Mouse (Mus musculus): ENCODE measurements around the gene Psip1.
A peak's percentile ranks its signal among the peaks of the same experiment; 100 is the strongest.
"Not testable (repeated sequence)": the region's sequence is repeated elsewhere in the genome, so short reads cannot be mapped to it uniquely, and the experiment has no call there.

Psip1 gene

DNA sequence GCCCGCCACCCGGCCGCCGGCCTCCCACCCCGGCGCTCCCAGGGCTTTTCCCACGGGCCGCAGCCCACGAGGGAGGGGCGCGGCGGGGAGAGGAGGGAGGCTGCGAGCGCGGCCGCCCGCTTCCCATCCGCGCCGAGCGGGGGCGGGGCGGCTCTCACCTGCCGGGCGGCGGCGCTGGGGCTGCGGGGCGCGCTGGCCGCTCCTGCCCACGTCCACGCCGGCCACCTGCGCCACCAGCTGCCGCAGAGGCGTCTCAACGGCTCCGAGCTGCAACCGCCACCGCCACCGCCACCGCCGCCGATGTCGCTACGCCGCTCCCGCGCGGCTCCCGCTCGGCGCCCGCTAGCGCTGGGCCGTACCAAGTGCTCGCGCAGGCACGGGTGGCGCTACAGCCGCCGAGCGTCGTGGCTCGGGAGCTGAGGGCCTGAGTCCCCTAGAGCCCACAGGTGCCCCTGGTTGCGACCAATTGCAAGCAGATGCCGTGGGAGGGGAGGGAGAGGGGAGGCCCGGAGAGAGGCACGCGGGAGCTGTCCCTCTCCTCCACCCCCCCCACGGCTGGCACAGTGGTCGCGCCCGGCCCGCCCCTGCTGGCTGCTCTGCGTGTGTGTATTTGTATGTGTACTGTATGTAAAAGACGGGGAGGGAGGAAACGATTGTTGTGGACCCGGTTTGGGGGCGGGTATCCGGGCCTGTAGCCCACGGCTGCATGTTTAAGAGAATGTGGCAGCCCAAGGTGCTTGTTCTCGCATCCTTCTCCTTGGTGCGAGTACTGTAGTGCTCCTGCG is at the start of gene Psip1:
Gene Psip1 (minus strand): TSS at position 343 of the 785 bp plus-strand sequence.
- DNase-seq (ENCODE audit: low spot score in 2 of 2) = peak; percentile 75 to 94

- DNase-seq (ENCODE audit: low spot score in 2 of 2) = no peak
Measured at GRCm38 (mm10) chr4:83534024-83534423, 47.8 kb upstream of the Psip1 start.

- DNase-seq (ENCODE audit: low spot score in 2 of 2) = no peak
Measured at GRCm38 (mm10) chr4:83533168-83533911, 47.1 kb upstream of the Psip1 start.

GRCm38 (mm10) chr4:83530060-83530459 is 43.8 kb upstream of the Psip1 start:
- DNase-seq (ENCODE audit: low spot score in 2 of 2) = not testable (repeated sequence)

DNA sequence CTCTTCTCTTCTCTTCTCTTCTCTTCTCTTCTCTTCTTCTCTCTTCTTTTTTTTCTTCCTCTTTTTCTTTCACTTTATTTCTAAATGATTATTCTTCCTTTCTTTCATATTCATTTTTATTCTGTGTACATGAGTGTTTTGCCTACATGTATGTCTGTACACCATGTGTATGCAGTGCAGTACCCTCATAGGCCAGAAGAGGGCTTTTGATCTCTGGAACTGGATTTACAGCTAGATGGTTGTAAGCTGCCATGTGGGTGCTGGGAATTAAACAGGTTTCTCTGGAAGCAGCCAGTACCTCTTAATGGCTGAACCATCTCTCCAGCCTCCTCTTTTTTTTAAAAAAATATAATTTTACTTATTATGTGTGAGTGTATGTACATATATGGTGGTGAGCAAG is 41.7 kb upstream of the Psip1 start:
- peak in 1 of 2 experiments; percentile 24 for DNase-seq (ENCODE audit: low spot score in 2 of 2)

DNA sequence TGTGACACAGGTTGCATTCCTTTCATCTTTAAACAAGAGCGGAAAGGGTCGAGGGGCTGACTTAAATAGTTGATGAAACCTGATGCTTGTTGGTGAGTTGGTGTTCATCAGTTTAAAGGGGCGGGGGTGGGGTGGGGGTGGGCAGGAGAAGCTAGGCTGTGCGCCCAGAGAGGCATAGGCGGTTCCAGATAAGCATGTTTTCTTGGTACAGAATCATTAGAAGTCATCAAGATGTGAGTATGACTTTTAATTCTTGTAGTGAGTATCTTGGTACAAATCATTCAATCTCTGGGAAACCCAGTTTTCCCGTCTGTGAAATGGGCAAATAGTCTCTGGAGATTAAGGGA is 40.7 kb upstream of the Psip1 start:
- DNase-seq (ENCODE audit: low spot score in 2 of 2) = no peak

GRCm38 (mm10) chr4:83526270-83526987 is 40.2 kb upstream of the Psip1 start:
- DNase-seq (ENCODE audit: low spot score in 2 of 2) = no peak

DNA sequence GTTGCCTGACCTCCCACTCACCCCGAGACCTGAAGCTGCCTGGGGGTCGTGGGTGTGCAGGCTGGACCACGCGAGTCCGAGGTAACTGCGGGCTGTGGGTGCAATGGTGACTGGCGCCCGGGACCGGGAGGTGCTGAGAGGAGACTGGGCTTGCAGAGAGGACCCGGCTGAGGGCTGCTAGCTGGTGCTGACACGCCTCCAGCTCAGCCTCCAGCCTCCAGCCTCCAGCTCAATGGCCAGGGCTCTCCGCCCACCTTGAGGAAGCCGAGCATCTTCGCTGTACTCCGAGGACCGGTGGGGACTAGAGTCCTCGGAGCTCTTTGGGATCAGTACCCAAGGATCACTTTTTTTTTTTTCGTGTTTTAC is 39.4 kb upstream of the Psip1 start:
- peak in 1 of 2 experiments; percentile 23 for DNase-seq (ENCODE audit: low spot score in 2 of 2)

DNA sequence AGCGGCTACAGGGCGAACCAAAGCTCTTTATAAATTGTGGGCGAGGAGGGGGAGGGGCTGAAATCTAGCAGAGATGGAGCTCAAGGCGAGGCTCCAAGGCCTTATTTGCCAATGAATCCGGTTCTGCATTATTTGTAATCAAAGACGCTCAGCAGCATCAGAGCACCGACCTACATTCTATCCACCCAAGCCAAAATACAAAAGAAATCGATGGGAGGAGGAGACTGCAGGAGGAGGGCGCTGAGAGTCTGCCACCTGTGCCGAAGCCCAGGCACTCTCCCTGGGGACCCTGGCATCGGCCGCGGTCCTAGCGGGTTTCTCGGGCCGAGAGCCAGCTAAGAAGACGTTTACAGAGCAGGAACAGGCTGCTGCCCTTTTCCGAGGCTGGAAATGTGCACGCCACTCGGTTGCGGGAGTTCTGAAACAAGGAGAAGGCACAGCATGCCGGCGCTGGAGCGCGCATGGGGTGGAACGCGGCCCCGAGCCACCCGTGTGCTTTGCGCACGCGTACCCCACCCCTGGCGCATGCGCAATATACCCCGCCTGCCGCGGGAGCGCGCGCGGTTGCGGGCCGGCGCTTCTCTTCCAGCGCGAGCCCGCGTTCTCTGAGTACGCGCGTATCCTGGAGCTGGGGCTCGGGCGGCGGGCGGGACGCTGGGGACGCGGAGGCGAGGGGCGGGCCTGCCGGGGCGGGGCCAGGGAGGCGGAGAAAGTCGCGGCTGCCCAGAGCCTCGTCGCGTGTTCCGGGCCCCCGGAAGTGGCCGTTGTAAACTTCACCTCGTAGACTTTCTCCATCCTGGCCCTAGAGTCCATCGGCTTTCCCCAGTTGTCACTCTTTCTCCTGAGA is 38.8 kb upstream of the Psip1 start, which contains the start of gene Ccdc171:
Gene Ccdc171 (plus strand): TSS at position 703 of the 847 bp plus-strand sequence.
- DNase-seq (ENCODE audit: low spot score in 2 of 2) = peak; percentile 91 to 96

DNA sequence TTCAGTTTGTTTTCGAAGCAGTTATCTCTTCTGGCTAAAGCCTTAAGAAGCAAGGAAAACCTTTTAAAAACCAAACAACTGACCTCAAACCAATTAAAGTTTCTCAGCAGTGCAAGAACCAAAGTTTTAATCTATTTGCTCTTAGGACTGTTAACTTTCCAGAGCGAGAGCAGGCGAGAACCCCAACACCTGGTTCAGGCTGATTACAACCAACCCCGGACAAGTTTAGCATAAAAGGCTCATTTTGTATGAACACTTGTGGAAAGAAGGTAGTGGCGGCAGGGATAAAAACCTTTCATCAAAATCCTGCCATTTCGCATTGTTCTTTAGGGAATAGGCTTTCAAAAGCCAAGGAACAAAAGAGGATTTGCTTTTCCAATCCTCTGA is 38.2 kb upstream of the Psip1 start:
- DNase-seq (ENCODE audit: low spot score in 2 of 2) = no peak

DNA sequence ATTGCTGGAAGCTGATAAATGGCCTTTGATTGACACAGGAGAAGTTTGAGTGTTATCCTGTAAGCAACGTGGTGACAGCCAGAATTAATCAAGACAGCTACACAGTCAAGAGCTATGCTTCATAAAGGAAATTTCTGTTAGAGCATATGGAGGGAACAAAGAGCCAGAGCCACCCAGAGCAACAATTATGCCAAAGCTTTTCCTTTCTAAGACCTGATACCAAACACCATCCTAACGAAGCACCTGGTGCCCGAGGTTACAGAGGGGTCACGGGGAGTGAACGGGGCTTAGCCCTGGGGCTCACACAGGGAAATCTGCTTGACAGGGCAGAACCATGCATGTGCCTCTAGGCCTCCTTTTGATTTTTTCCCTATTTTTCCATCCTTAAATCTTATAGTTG is 35.8 kb upstream of the Psip1 start:
- DNase-seq (ENCODE audit: low spot score in 2 of 2) = no peak

DNA sequence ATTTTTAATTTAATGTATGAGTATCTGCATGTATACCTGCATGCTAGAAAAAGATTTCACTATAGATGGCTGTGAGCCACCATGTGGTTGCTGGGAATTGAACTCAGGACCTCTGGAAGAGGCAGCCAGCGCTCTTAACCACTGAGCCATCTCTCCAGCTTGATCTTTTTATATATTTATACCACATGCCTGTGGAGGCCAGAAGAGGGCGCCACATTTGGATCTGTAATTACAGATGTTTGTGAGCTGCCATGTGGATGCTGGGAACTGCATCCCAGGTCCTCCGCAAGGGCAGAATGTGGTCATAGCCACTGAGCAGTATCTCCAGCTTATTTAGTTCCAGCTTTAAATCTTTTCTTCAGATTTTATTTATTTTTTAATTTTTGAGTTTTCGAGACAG is 34.0 kb upstream of the Psip1 start:
- DNase-seq (ENCODE audit: low spot score in 2 of 2) = no peak

GRCm38 (mm10) chr4:83519807-83520206 is 33.5 kb upstream of the Psip1 start:
- DNase-seq (ENCODE audit: low spot score in 2 of 2) = no peak

GRCm38 (mm10) chr4:83519148-83519547 is 32.9 kb upstream of the Psip1 start:
- no peak for DNase-seq (ENCODE audit: low spot score in 2 of 2)

GRCm38 (mm10) chr4:83516144-83516543 is 29.9 kb upstream of the Psip1 start:
- DNase-seq (ENCODE audit: low spot score in 2 of 2) = not testable (repeated sequence)

GRCm38 (mm10) chr4:83514976-83515669 is 28.9 kb upstream of the Psip1 start:
- DNase-seq (ENCODE audit: low spot score in 2 of 2) = peak in 1 of 2 experiments; percentile 9

DNA sequence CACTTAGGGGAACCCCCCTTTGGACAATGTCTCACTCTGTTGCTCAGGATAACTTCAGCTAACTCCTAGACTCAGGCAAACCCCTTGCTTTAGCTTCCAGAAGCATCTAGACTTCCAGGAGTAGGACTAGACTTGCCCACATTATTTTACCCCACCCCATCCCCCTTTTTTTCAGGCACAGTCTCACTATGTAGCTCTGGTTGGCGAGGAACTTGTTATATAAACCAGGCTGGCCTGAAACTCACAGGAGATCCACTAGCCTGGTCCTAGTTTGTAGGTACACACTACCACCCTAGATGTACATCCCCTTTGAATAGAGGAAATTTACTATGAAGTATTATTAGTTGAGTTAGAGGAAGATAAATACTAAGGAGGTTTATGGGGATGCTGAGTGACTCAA is 27.9 kb upstream of the Psip1 start:
- DNase-seq (ENCODE audit: low spot score in 2 of 2) = no peak

GRCm38 (mm10) chr4:83512644-83513043 is 26.4 kb upstream of the Psip1 start:
- no peak for DNase-seq (ENCODE audit: low spot score in 2 of 2)

DNA sequence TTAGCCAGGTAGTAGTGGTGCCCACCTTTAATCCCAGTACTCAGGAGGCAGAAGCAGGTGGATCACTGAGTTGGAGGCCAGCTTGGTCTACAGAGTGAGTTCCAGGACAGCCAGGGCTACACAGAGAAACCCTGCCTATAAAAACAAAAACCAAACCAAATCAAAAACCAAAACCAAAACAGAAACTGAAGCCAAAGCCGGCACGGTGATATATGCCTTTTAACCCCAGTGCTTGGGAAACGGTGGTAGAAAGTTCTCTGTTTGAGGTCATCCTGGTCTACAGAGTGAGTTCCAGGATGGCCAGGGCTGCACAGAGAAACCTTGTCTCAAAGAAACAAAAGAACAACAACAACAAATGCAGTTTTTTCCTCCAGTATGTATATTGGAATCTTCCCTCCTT is 26.0 kb upstream of the Psip1 start:
- no peak for DNase-seq (ENCODE audit: low spot score in 2 of 2)

DNA sequence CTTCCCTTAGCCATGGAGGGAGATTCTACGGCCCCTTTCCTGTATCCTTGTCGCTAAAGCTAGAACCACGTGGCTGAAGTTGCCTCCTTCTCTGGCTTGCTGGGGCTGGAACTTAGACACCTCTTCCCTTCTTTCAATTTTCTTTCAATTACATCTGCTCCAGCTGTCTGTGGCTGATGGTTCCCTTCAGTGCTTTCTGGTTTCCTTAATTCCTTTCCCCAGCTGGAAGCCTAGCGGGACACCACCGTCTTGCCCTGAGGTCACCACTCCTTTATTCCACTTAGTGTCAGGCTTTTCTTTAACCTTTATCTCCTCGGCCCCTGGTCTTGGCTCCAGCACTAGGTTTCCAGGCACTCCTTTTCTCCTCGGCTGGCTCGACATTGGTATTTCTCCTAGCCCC is 24.8 kb upstream of the Psip1 start:
- DNase-seq (ENCODE audit: low spot score in 2 of 2) = no peak

- DNase-seq (ENCODE audit: low spot score in 2 of 2) = no peak
Measured at GRCm38 (mm10) chr4:83509600-83509999, 23.3 kb upstream of the Psip1 start.

Data from cerebellum, postnatal 4 days (tissue).